Mouse (Mus musculus) spleen, adult 2 months (tissue): ENCODE data around the gene Krtdap.

Source experiments
- CTCF ChIP-seq: fragments of 200-500 bp; IDR thresholded peaks from 2 replicates; pipeline ENCODE4 v1.5.1; 2011; ENCODE audit warnings: mild to moderate bottlenecking, inconsistent platforms; ENCODE audit not compliant: insufficient read depth, insufficient read length, insufficient replicate concordance; ENCODE audit errors: extremely low read depth
- POLR2A ChIP-seq: fragments of 200-500 bp; IDR thresholded peaks from 2 replicates; pipeline ENCODE4 v1.6.1; 2011; ENCODE audit warnings: low read depth, low read length, inconsistent platforms

GRCm38 (mm10) chr7:30832261-30832660 is 44.6 kb downstream of the Krtdap start:
- TF ChIP-seq CTCF (no peak), POLR2A (no peak)
